Mouse (Mus musculus): ENCODE results near the gene Arglu1. TPM values are rescaled to one million over a fixed set of nuclear protein-coding genes. Genes with fewer than 3 reads are reported as not detected.

Arglu1 gene
- total RNA-seq, 2 experiments from 2014 or later = 102 to 109 TPM

- intact Hi-C loops (cut with DNase I) = loop anchor here (5.0 kb wide), 1 partner anchor 540 kb away; no protein-coding TSS in a partner anchor
- no peak overlapping the region for H3K4me3 ChIP-seq
- H3K27ac ChIP-seq = no peak overlapping the region
- no peak for DNase-seq (ENCODE audit: extremely low spot score in 1 of 2, low spot score in 2 of 2)
- TF ChIP-seq CTCF (IDR thresholded peaks at IDR 0.05) = peak; percentile 52
Observed at GRCm38 (mm10) chr8:8647319-8647718, 43.0 kb downstream of the Arglu1 start.

GRCm38 (mm10) chr8:8644160-8644915, 46.0 kb downstream of the Arglu1 start:
- no peak overlapping the region for H3K27ac ChIP-seq
- no peak overlapping the region for H3K4me3 ChIP-seq
- DNase-seq (ENCODE audit: extremely low spot score in 1 of 2, low spot score in 2 of 2) = no peak
- intact Hi-C loops (cut with DNase I) = no loop called here
- TF ChIP-seq CTCF (IDR thresholded peaks at IDR 0.05) = no peak

DNA sequence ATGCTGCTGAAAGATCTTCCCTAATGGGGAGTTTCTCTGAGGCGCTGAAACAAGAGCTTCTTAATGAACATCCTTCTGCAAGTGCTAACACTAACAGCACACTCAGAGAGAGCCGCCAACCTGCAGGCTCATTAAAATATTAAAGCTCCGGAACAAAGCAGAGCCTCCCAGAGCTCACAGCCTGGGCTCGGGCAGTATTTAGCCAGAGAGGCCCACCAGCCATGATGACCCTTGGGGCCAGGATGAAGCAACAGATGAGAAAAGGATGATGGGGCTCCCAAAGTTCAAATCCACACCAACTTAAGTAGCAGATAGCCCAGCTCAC, 50.1 kb downstream of the Arglu1 start:
- DNase-seq (ENCODE audit: extremely low spot score in 1 of 2, low spot score in 2 of 2) = no peak
- Histone ChIP-seq H3K4me3 (no peak overlapping the region), H3K27ac (no peak overlapping the region)
- no peak for TF ChIP-seq CTCF (IDR thresholded peaks at IDR 0.05)
- intact Hi-C loops (cut with DNase I) = no loop called here

DNA sequence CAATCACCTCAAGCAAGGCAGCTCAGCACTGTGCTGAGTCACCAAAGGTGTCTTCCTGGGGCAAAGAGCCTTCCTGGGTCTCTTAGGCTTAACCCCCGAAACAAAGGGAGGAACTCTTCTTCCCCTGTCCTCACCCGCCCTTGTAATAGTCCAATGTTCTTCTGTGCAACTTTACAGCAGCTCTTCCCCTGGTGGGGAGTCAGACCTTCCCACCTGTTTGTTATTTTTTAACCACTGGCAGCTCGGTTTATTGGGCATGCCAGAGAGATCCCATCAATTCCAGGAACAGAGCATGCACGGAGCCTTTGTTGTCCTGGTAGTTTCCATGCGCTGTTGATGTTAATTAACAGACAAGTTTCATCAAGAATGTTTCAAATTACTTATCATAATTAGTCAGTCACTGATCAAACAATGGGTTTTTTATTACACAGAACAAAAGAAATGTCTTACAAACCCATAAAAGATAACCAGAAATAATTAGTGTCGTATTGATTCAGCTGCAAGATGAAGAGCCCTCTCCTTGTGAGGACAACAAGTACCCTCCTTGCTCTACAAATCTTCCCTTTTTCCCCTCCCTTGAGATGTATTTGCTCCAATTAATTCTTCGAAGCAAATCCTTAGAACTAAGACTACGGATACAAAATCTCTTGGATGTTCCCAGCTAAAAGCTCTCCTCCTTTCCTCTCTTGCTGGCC, 50.6 kb downstream of the Arglu1 start:
- intact Hi-C loops (cut with DNase I) = no loop called here
- H3K27ac ChIP-seq = no peak overlapping the region

DNA sequence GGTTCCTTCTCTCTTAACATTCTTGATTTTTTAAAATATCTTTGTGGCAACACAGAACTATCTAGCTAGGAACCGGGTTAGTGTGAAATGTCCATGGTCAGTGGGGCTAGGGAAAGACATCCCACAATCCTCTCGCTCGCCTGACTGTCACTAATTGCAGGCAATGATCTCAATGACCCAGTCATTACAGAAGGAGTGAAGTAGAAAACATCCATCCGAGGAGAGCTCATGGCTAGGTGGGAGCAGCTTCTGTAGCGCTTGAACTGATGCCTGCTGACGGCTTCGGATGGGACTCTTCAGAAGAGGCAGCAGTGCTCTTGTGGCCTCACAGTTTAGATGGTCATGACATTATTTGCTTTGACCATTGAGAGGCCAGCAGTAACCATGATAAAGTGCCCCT, 58.9 kb downstream of the Arglu1 start:
- intact Hi-C loops (cut with DNase I) = no loop called here
- Histone ChIP-seq H3K27ac (peak overlapping the region; percentile 58; the same call in 1 of the 2 replicates), H3K4me3 (no peak overlapping the region)
- no peak for DNase-seq (ENCODE audit: extremely low spot score in 1 of 2, low spot score in 2 of 2)
- TF ChIP-seq CTCF (IDR thresholded peaks at IDR 0.05) = no peak

More for the DNA sequence above, 50.6 kb downstream of the Arglu1 start:
- H3K4me3 ChIP-seq = no peak overlapping the region
- TF ChIP-seq CTCF (IDR thresholded peaks at IDR 0.05) = no peak
- no peak for DNase-seq (ENCODE audit: extremely low spot score in 1 of 2, low spot score in 2 of 2)

GRCm38 (mm10) chr8:8624017-8624416, 66.3 kb downstream of the Arglu1 start:
- peak overlapping the region; percentile 28; the same call in 1 of the 2 replicates for H3K27ac ChIP-seq
- no peak for DNase-seq (ENCODE audit: extremely low spot score in 1 of 2, low spot score in 2 of 2)
- intact Hi-C loops (cut with DNase I) = no loop called here
- H3K4me3 ChIP-seq = no peak overlapping the region
- no peak for TF ChIP-seq CTCF (IDR thresholded peaks at IDR 0.05)

GRCm38 (mm10) chr8:8623486-8623885, 66.8 kb downstream of the Arglu1 start:
- no peak overlapping the region; the same call in 1 of the 2 replicates for H3K27ac ChIP-seq
- H3K4me3 ChIP-seq = no peak overlapping the region
- TF ChIP-seq CTCF (IDR thresholded peaks at IDR 0.05) = no peak
- no peak for DNase-seq (ENCODE audit: extremely low spot score in 1 of 2, low spot score in 2 of 2)
- intact Hi-C loops (cut with DNase I) = loop anchor here (2.0 kb wide), 1 partner anchor 31 kb away; no protein-coding TSS in a partner anchor

- no peak overlapping the region for H3K4me3 ChIP-seq
- intact Hi-C loops (cut with DNase I) = loop anchor here (2.0 kb wide), 1 partner anchor 32 kb away; no protein-coding TSS in a partner anchor
- peak overlapping the region; percentile 61 for H3K27ac ChIP-seq
- DNase-seq (ENCODE audit: extremely low spot score in 1 of 2, low spot score in 2 of 2) = no peak
- no peak for TF ChIP-seq CTCF (IDR thresholded peaks at IDR 0.05)
Observed at GRCm38 (mm10) chr8:8622476-8622875, 67.8 kb downstream of the Arglu1 start.

- H3K4me3 ChIP-seq = no peak overlapping the region
- no peak for TF ChIP-seq CTCF (IDR thresholded peaks at IDR 0.05)
- intact Hi-C loops (cut with DNase I) = loop anchor here (2.0 kb wide), 1 partner anchor 33 kb away; no protein-coding TSS in a partner anchor
- DNase-seq (ENCODE audit: extremely low spot score in 1 of 2, low spot score in 2 of 2) = no peak
- H3K27ac ChIP-seq = peak overlapping the region; percentile 61
Observed at GRCm38 (mm10) chr8:8622031-8622430, 68.3 kb downstream of the Arglu1 start.

DNA sequence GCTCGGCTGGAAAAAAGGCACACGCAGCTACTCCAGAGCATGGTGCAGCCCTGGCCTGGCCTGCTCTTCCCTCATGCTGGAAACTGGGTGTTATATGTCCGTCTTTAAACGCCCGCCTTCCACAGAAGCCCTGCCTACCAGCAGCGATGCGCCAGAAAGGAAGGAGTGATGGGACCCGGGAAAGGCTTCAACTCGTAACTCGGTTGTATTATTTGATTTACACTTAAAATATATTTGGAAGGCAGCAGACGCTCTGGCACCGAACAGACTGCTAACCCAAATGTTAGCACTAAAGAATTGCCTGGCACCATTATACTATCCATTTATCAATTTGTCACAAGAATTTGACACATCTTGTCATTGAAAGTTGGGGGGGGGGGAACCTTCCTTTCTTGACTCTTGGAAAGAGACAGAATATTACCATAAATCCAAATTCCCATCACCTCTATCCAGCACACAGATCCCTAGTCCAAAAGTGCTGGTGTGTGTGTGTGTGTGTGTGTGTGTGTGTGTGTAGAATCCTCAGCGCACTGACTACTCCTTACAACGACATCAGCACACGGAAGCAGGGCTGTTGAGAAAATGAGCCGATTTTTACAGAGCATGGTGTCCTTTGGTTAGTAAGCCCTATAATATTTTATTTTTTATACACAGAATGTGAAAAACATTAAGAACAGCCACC, 68.9 kb downstream of the Arglu1 start:
- peak overlapping the region; percentile 73 for H3K27ac ChIP-seq
- TF ChIP-seq CTCF (IDR thresholded peaks at IDR 0.05) = no peak
- intact Hi-C loops (cut with DNase I) = no loop called here
- no peak overlapping the region for H3K4me3 ChIP-seq
- peak in 1 of 2 experiments; percentile 40 for DNase-seq (ENCODE audit: extremely low spot score in 1 of 2, low spot score in 2 of 2)

GRCm38 (mm10) chr8:8620536-8620935, 69.8 kb downstream of the Arglu1 start:
- no peak overlapping the region for H3K4me3 ChIP-seq
- DNase-seq (ENCODE audit: extremely low spot score in 1 of 2, low spot score in 2 of 2) = peak; percentile 42 to 48
- TF ChIP-seq CTCF (IDR thresholded peaks at IDR 0.05) = no peak
- peak overlapping the region; percentile 73 for H3K27ac ChIP-seq
- intact Hi-C loops (cut with DNase I) = no loop called here
